17 mouse cellular contexts compared by ENCODE assay signal in genomic region chr8:124450192-124450895, GRCm38 (mm10). TPM values are rescaled to one million over a fixed set of nuclear protein-coding genes. Genes with fewer than 3 reads are reported as not detected.
A peak's percentile ranks its signal among the peaks of the same experiment; 100 is the strongest.
DNase-seq lines count a peak whose midpoint lies in the region; ATAC-seq and TF ChIP-seq lines count a peak whose summit lies in the region.
"Had no signal": no experiment of that assay in that cellular context is flagged by ENCODE, and none has a peak within 500 bp of the region (broad histone marks: within the 10 kb centered on the region; RNA-seq: fewer than 3 reads in every experiment).

No protein-coding gene starts in this region.

- intact Hi-C loops in heart, adult 2 months (cut with DNase I), result no loop called here

- H3K4me1 ChIP-seq in heart, adult 2 months (ENCODE audit: control insufficient read depth, insufficient read depth, low read length), result no peaks in the 10 kb centered on the region; the same call in 1 of the 2 replicates
- H3K4me1 ChIP-seq in heart, embryonic 11.5 days (ENCODE audit: control insufficient read depth, insufficient read depth, low read length), result no peaks in the 10 kb centered on the region
- no peaks in the 10 kb centered on the region for H3K4me1 ChIP-seq in liver, postnatal 0 days (ENCODE audit: insufficient read depth)
- H3K4me1 ChIP-seq in liver, embryonic 12.5 days, result no peaks in the 10 kb centered on the region
- H3K4me1 ChIP-seq: heart, embryonic 15.5 days; liver, embryonic 15.5 days had no signal

- WGBS in heart, adult 2 months, result 74% methylated on average over 8 of the region's 8 CpGs
- WGBS in heart, embryonic 11.5 days (ENCODE audit: insufficient replicate concordance), result 74% methylated on average over 8 of the region's 8 CpGs
- 74% methylated on average over 8 of the region's 8 CpGs for WGBS in liver, postnatal 0 days (ENCODE audit: insufficient replicate concordance)
- 73% methylated on average over 8 of the region's 8 CpGs for WGBS in liver, embryonic 12.5 days (ENCODE audit: insufficient replicate concordance)

- ATAC-seq in heart, embryonic 11.5 days (replicated peaks; ENCODE audit: insufficient number of reproducible peaks, low FRiP score, low TSS enrichment), result no peak
- ATAC-seq in liver, postnatal 0 days, result no peak
- ATAC-seq in liver, embryonic 12.5 days, result no peak
- ATAC-seq: CD4-positive, CD25-positive, alpha-beta regulatory T cell, adult 4 months had no signal

- H3K4me2 ChIP-seq in heart, embryonic 11.5 days, result no peak overlapping the region
- H3K4me2 ChIP-seq in liver, postnatal 0 days (ENCODE audit: low read depth, low read length), result no peak overlapping the region
- no peak overlapping the region for H3K4me2 ChIP-seq in liver, embryonic 12.5 days
- H3K4me2 ChIP-seq: heart, embryonic 15.5 days; hindbrain, embryonic 13.5 days; liver, embryonic 15.5 days; neural tube, embryonic 15.5 days had no signal

- no peaks in the 10 kb centered on the region; the same call in 1 of the 2 replicates for H3K27me3 ChIP-seq in heart, adult 2 months (ENCODE audit: control insufficient read depth, insufficient read depth, low read length)
- H3K27me3 ChIP-seq in heart, embryonic 11.5 days (ENCODE audit: control insufficient read depth, insufficient read depth, low read length), result no peaks in the 10 kb centered on the region
- H3K27me3 ChIP-seq in liver, postnatal 0 days (ENCODE audit: insufficient read depth, low read length), result no peaks in the 10 kb centered on the region
- H3K27me3 ChIP-seq in liver, embryonic 12.5 days (replicated peaks), result no peaks in the 10 kb centered on the region
- H3K27me3 ChIP-seq: heart, embryonic 15.5 days; liver, embryonic 15.5 days; neural tube, embryonic 15.5 days had no signal

- H3K9me3 ChIP-seq in heart, embryonic 11.5 days (replicated peaks; ENCODE audit: control insufficient read depth, low read length), result no peaks in the 10 kb centered on the region
- peaks cover 3% of the 10 kb centered on the region; the same call in 1 of the 2 replicates for H3K9me3 ChIP-seq in liver, postnatal 0 days (ENCODE audit: low read length)
- 0 out of 2 replicates have a peak, but pooled peaks cover 4% of the 10 kb centered on the region for H3K9me3 ChIP-seq in liver, embryonic 12.5 days (replicated peaks)
- H3K9me3 ChIP-seq: hindbrain, embryonic 13.5 days; liver, embryonic 15.5 days; neural tube, embryonic 15.5 days had no signal

- peak; percentile 30 for TF ChIP-seq CTCF in heart, adult 2 months (IDR thresholded peaks at IDR 0.05)
- peak; percentile 33 for TF ChIP-seq CTCF in liver, postnatal 0 days (IDR thresholded peaks at IDR 0.05; ENCODE audit: low read depth)

- H3K79me2 ChIP-seq in heart, adult 2 months (replicated peaks; ENCODE audit: control insufficient read depth, insufficient read depth, low read length), result no peaks in the 10 kb centered on the region

- no peak overlapping the region for H3K4me3 ChIP-seq in heart, adult 2 months
- no peak overlapping the region for H3K4me3 ChIP-seq in heart, embryonic 11.5 days (ENCODE audit: low read depth, low read length)
- H3K4me3 ChIP-seq in liver, postnatal 0 days (ENCODE audit: low read depth, low read length), result no peak overlapping the region
- no peak overlapping the region for H3K4me3 ChIP-seq in liver, embryonic 12.5 days
- H3K4me3 ChIP-seq: heart, embryonic 15.5 days; hindbrain, embryonic 13.5 days; liver, embryonic 15.5 days; neural tube, embryonic 15.5 days had no signal

- no peak overlapping the region for H3K27ac ChIP-seq in heart, adult 2 months
- H3K27ac ChIP-seq in heart, embryonic 11.5 days (ENCODE audit: low read depth, low read length), result no peak overlapping the region
- H3K27ac ChIP-seq in liver, postnatal 0 days (ENCODE audit: low read depth), result no peak overlapping the region
- no peak overlapping the region for H3K27ac ChIP-seq in liver, embryonic 12.5 days
- H3K27ac ChIP-seq: heart, embryonic 15.5 days; hindbrain, embryonic 13.5 days; liver, embryonic 15.5 days; neural tube, embryonic 15.5 days had no signal

- no peaks in the 10 kb centered on the region for H3K36me3 ChIP-seq in heart, adult 2 months (ENCODE audit: control insufficient read depth, insufficient read depth, low read length)
- H3K36me3 ChIP-seq in heart, embryonic 11.5 days (ENCODE audit: control insufficient read depth, insufficient read depth, low read length), result no peaks in the 10 kb centered on the region
- no peaks in the 10 kb centered on the region for H3K36me3 ChIP-seq in liver, postnatal 0 days (replicated peaks; ENCODE audit: insufficient read depth, low read length)
- no peaks in the 10 kb centered on the region for H3K36me3 ChIP-seq in liver, embryonic 12.5 days
- H3K36me3 ChIP-seq: heart, embryonic 15.5 days; hindbrain, embryonic 13.5 days; liver, embryonic 15.5 days; neural tube, embryonic 15.5 days had no signal

- DNase-seq in heart, adult 2 months, result no peak
- DNase-seq in liver, postnatal 0 days, result no peak
- DNase-seq in 416B (ENCODE audit: low read depth), result peak; percentile 23
- DNase-seq in NIH3T3 (ENCODE audit: low read depth), result peak; percentile 62
- DNase-seq in adrenal gland, postnatal 10 days, result no peak
- no peak for DNase-seq in layer of hippocampus, adult 11-12 months (ENCODE audit: low spot score)
- DNase-seq: cerebellum, adult 11-12 months; gastrocnemius, postnatal 36 days; kidney, adult 8-10 months; spleen, adult 18-20 months had no signal

- no peak overlapping the region for H3K9ac ChIP-seq in heart, adult 2 months (ENCODE audit: low read depth, low read length)
- H3K9ac ChIP-seq in heart, embryonic 11.5 days (ENCODE audit: low read depth, low read length), result no peak overlapping the region
- H3K9ac ChIP-seq in liver, postnatal 0 days (replicated peaks), result no peak overlapping the region
- no peak overlapping the region for H3K9ac ChIP-seq in liver, embryonic 12.5 days
- H3K9ac ChIP-seq: heart, embryonic 15.5 days; hindbrain, embryonic 13.5 days; liver, embryonic 15.5 days; neural tube, embryonic 15.5 days had no signal

- no peak for TF ChIP-seq POLR2A in heart, adult 2 months (IDR thresholded peaks at IDR 0.05; ENCODE audit: insufficient read depth, low read depth, low read length)

- TF ChIP-seq EP300 in heart, adult 2 months (IDR thresholded peaks at IDR 0.05; ENCODE audit: insufficient read depth, low read depth, low read length), result no peak
- TF ChIP-seq EP300 in liver, postnatal 0 days (IDR thresholded peaks at IDR 0.05; ENCODE audit: low read depth), result no peak

RNA-seq across cellular contexts. Expression of gene Pgbd5, which starts 10.9 kb away (rescaled TPM):
- under 1 TPM; 0.43 to 0.55 TPM for total RNA-seq in heart, adult 2 months (2021)
- polyA plus RNA-seq in heart, adult 2 months (2012; rRNA removed), result 0.82 and 0.98 TPM in 2 replicates
- 1.9 and 2.4 TPM in 2 replicates for polyA plus RNA-seq in heart, embryonic 11.5 days (2014; fragmentation: Nextera tagmentation; extraction: Ambion mirVana)
- 0.13 and 0.18 TPM in 2 replicates for polyA plus RNA-seq in liver, postnatal 0 days (2015; fragmentation: Nextera tagmentation; extraction: Ambion mirVana)
- polyA plus RNA-seq in liver, embryonic 12.5 days (2016; fragmentation: Nextera tagmentation; extraction: Ambion mirVana), result 0.24 and 0.37 TPM in 2 replicates
- 1 to 10 TPM; 4.4 to 6.8 TPM for total RNA-seq in adrenal gland, postnatal 10 days (2021)
- polyA plus RNA-seq: CD4-positive, CD25-positive, alpha-beta regulatory T cell, adult 4 months had no signal

Comparison
In these comparisons a context has a peak if more than half of its experiments do, and no peak if none do; other contexts are left out.
1. DNase-seq: peak in 416B (single experiment) and NIH3T3 (single experiment); none in heart, adult 2 months (0 of 2), liver, postnatal 0 days (single experiment), adrenal gland, postnatal 10 days (single experiment) and layer of hippocampus, adult 11-12 months (single experiment).